Mouse (Mus musculus): Measurements from ENCODE around the gene Kpna1. TPM values are rescaled to one million over a fixed set of nuclear protein-coding genes. Genes with fewer than 3 reads are reported as not detected.
A peak's percentile ranks its signal among the peaks of the same experiment; 100 is the strongest.
"Not testable (repeated sequence)": the region's sequence is repeated elsewhere in the genome, so short reads cannot be mapped to it uniquely, and the experiment has no call there.

Gene Kpna1
- total RNA-seq, 4 experiments from 2014 or later = 164 to 190 (median 172) TPM

GRCm38 (mm10) chr16:35987930-35988329 lies 9.4 kb downstream of the Kpna1 start:
- DNase-seq (ENCODE audit: low spot score in 2 of 2) = no peak

- DNase-seq (ENCODE audit: low spot score in 2 of 2) = no peak
Measured at GRCm38 (mm10) chr16:35992391-35992790, 13.8 kb downstream of the Kpna1 start.

- DNase-seq (ENCODE audit: low spot score in 2 of 2) = no peak
Measured at GRCm38 (mm10) chr16:35993316-35993715, 14.8 kb downstream of the Kpna1 start.

- DNase-seq (ENCODE audit: low spot score in 2 of 2) = not testable (repeated sequence)
Measured at GRCm38 (mm10) chr16:35998852-35999251, 20.3 kb downstream of the Kpna1 start.

GRCm38 (mm10) chr16:36008396-36008795 lies 29.8 kb downstream of the Kpna1 start:
- no peak for DNase-seq (ENCODE audit: low spot score in 2 of 2)

GRCm38 (mm10) chr16:36016335-36016734 lies 37.8 kb downstream of the Kpna1 start:
- DNase-seq (ENCODE audit: low spot score in 2 of 2) = no peak

GRCm38 (mm10) chr16:36028120-36028519 lies 49.6 kb downstream of the Kpna1 start:
- DNase-seq (ENCODE audit: low spot score in 2 of 2) = not testable (repeated sequence)

- DNase-seq (ENCODE audit: low spot score in 2 of 2) = peak; percentile 87 to 92
Measured at GRCm38 (mm10) chr16:36040640-36041624, 62.4 kb downstream of the Kpna1 start, which contains the start of gene Wdr5b. Wdr5b (plus strand) TSS chr16:36041190.

- no peak for DNase-seq (ENCODE audit: low spot score in 2 of 2)
Measured at GRCm38 (mm10) chr16:36041625-36042020, 63.1 kb downstream of the Kpna1 start.

GRCm38 (mm10) chr16:36043073-36043472 lies 64.5 kb downstream of the Kpna1 start:
- no peak for DNase-seq (ENCODE audit: low spot score in 2 of 2)

- no peak for DNase-seq (ENCODE audit: low spot score in 2 of 2)
Measured at GRCm38 (mm10) chr16:36043964-36044363, 65.4 kb downstream of the Kpna1 start.

- no peak for DNase-seq (ENCODE audit: low spot score in 2 of 2)
Measured at GRCm38 (mm10) chr16:36047538-36047937, 69.0 kb downstream of the Kpna1 start.

GRCm38 (mm10) chr16:36051491-36051890 lies 72.9 kb downstream of the Kpna1 start:
- no peak for DNase-seq (ENCODE audit: low spot score in 2 of 2)

GRCm38 (mm10) chr16:36053524-36054275 lies 75.2 kb downstream of the Kpna1 start:
- no peak for DNase-seq (ENCODE audit: low spot score in 2 of 2)

GRCm38 (mm10) chr16:36054920-36055319 lies 76.4 kb downstream of the Kpna1 start:
- DNase-seq (ENCODE audit: low spot score in 2 of 2) = no peak

GRCm38 (mm10) chr16:36056416-36056815 lies 77.9 kb downstream of the Kpna1 start:
- no peak for DNase-seq (ENCODE audit: low spot score in 2 of 2)

- no peak for DNase-seq (ENCODE audit: low spot score in 2 of 2)
Measured at GRCm38 (mm10) chr16:36057933-36058475, 79.5 kb downstream of the Kpna1 start.

GRCm38 (mm10) chr16:36062534-36062933 lies 84.0 kb downstream of the Kpna1 start:
- not testable (repeated sequence) for DNase-seq (ENCODE audit: low spot score in 2 of 2)

GRCm38 (mm10) chr16:36063315-36063714 lies 84.8 kb downstream of the Kpna1 start:
- DNase-seq (ENCODE audit: low spot score in 2 of 2) = no peak

GRCm38 (mm10) chr16:36064904-36065303 lies 86.4 kb downstream of the Kpna1 start:
- no peak for DNase-seq (ENCODE audit: low spot score in 2 of 2)

GRCm38 (mm10) chr16:36067694-36068093 lies 89.1 kb downstream of the Kpna1 start:
- DNase-seq (ENCODE audit: low spot score in 2 of 2) = no peak

GRCm38 (mm10) chr16:36068356-36068755 lies 89.8 kb downstream of the Kpna1 start:
- no peak for DNase-seq (ENCODE audit: low spot score in 2 of 2)
